8 mouse cellular contexts compared by ENCODE assay signal in the genomic region with DNA sequence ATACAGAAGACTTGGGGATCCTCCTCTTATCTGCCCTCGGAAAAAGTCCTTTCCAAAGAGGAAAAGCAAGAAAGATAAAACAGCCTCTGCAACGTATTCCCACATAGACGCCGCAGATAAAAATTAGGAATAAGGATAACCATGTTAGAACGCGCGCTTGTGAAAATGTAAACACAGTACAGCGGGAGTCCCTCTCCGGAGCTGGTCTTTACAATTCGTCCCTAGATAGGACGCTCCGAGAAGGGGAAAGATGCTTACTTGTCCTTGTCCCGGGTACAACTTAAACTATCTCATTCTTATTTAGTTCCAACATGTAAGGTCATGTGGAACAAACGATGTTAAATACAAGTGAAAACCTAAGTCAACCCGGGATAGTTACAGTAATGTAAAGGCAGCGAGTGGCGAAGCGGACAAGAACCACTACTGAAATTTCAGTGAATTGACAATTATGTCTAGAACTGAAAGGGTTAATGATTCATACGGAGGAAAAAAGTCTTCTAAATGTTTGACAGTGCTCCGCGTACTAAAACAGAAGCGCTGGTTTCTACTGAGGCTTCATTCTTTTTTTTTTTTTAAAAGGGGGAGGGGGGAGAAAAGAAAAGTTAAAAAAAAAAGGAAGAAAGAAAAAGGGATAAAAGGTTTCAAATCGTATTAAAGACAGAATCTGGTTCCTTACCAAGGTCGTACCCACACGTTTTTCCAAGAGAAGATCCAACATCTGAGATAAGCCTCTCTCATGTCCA.
A peak's percentile ranks its signal among the peaks of the same experiment; 100 is the strongest.
DNase-seq lines count a peak whose midpoint lies in the region; ATAC-seq and TF ChIP-seq lines count a peak whose summit lies in the region.

No protein-coding gene starts in this region.

- TF ChIP-seq POLR2A in liver, adult 2 months (IDR thresholded peaks at IDR 0.05; ENCODE audit: extremely low read depth, insufficient read depth, low read length) = no peak

- no peaks in the 10 kb centered on the region; the same call in 1 of the 2 replicates for H3K4me1 ChIP-seq in liver, adult 2 months (ENCODE audit: control insufficient read depth, insufficient read depth, low read length)
- H3K4me1 ChIP-seq in embryonic facial prominence, embryonic 11.5 days (ENCODE audit: control insufficient read depth, insufficient read depth, low read length) = no peaks in the 10 kb centered on the region
- no peaks in the 10 kb centered on the region for H3K4me1 ChIP-seq in hindbrain, postnatal 0 days (ENCODE audit: insufficient read depth, low read length)

- ATAC-seq in embryonic facial prominence, embryonic 11.5 days (replicated peaks; ENCODE audit: insufficient number of reproducible peaks, low FRiP score, low TSS enrichment, low read depth) = no peak
- no peak for ATAC-seq in hindbrain, postnatal 0 days

- H3K9me3 ChIP-seq in embryonic facial prominence, embryonic 11.5 days (replicated peaks; ENCODE audit: control insufficient read depth, low read length) = no peaks in the 10 kb centered on the region
- no peaks in the 10 kb centered on the region for H3K9me3 ChIP-seq in hindbrain, postnatal 0 days (ENCODE audit: low read length)

- peak overlapping the region; percentile 44 for H3K9ac ChIP-seq in liver, adult 2 months (ENCODE audit: low read depth, low read length)
- H3K9ac ChIP-seq in embryonic facial prominence, embryonic 11.5 days (replicated peaks; ENCODE audit: low read length) = peak overlapping the region; percentile 56
- peak overlapping the region; percentile 37 for H3K9ac ChIP-seq in hindbrain, postnatal 0 days (replicated peaks; ENCODE audit: low read length)

- no peaks in the 10 kb centered on the region for H3K36me3 ChIP-seq in liver, adult 2 months (ENCODE audit: control insufficient read depth, insufficient read depth, low read length)
- H3K36me3 ChIP-seq in embryonic facial prominence, embryonic 11.5 days (replicated peaks; ENCODE audit: control insufficient read depth, insufficient read depth, low read depth, low read length) = no peaks in the 10 kb centered on the region
- no peaks in the 10 kb centered on the region for H3K36me3 ChIP-seq in hindbrain, postnatal 0 days (ENCODE audit: insufficient read depth, low read length)

- no peak for DNase-seq in liver, adult 2 months (ENCODE audit: extremely low read depth, low read depth, low spot score)
- no peak for DNase-seq in liver
- DNase-seq in embryonic facial prominence, embryonic 11.5 days (ENCODE audit: low spot score) = no peak
- no peak for DNase-seq in hindbrain, postnatal 0 days (ENCODE audit: low spot score)
- DNase-seq in naive thymus-derived CD4-positive, alpha-beta T cell, adult 2 months (ENCODE audit: low read depth) = peak; percentile 49
- no peak for DNase-seq in gastrocnemius, postnatal 25 days
- no peak for DNase-seq in MN1 (ENCODE audit: low spot score)
- DNase-seq in thymus, postnatal 14 days = no peak

- H3K27ac ChIP-seq in liver, adult 2 months (replicated peaks; ENCODE audit: insufficient read depth, low read depth, low read length) = no peak overlapping the region
- no peak overlapping the region for H3K27ac ChIP-seq in embryonic facial prominence, embryonic 11.5 days (replicated peaks; ENCODE audit: low read depth, low read length)
- H3K27ac ChIP-seq in hindbrain, postnatal 0 days = no peak overlapping the region

- no peaks in the 10 kb centered on the region for H3K79me2 ChIP-seq in liver, adult 2 months (ENCODE audit: control insufficient read depth, insufficient read depth, low read length)

- 1% methylated on average over 25 of the region's 25 CpGs for WGBS in liver, adult 2 months
- under 1% methylated on average over 25 of the region's 25 CpGs for WGBS in embryonic facial prominence, embryonic 11.5 days
- 1% methylated on average over 25 of the region's 25 CpGs for whole genome bisulfite sequencing in hindbrain, postnatal 0 days

- peak overlapping the region; percentile 95 for H3K4me2 ChIP-seq in embryonic facial prominence, embryonic 11.5 days (ENCODE audit: low read depth, low read length)
- peak overlapping the region; percentile 98 for H3K4me2 ChIP-seq in hindbrain, postnatal 0 days (ENCODE audit: low read depth, low read length)

- H3K4me3 ChIP-seq in liver, adult 2 months (ENCODE audit: insufficient read depth, low read depth, low read length) = peak overlapping the region; percentile 65
- peak overlapping the region; percentile 53 for H3K4me3 ChIP-seq in embryonic facial prominence, embryonic 11.5 days (ENCODE audit: low read depth, low read length)
- peak overlapping the region; percentile 63 for H3K4me3 ChIP-seq in hindbrain, postnatal 0 days (ENCODE audit: low read length)

- TF ChIP-seq CTCF in liver, adult 2 months (IDR thresholded peaks at IDR 0.05; ENCODE audit: low read depth, low read length) = no peak
- no peak for TF ChIP-seq CTCF in hindbrain, postnatal 0 days (IDR thresholded peaks at IDR 0.05; ENCODE audit: low read depth)

- no peaks in the 10 kb centered on the region; the same call in 1 of the 2 replicates for H3K27me3 ChIP-seq in liver, adult 2 months (ENCODE audit: control insufficient read depth, insufficient read depth, low read length)
- peaks cover 11% of the 10 kb centered on the region for H3K27me3 ChIP-seq in embryonic facial prominence, embryonic 11.5 days (ENCODE audit: control insufficient read depth, insufficient read depth, low read length)
- H3K27me3 ChIP-seq in hindbrain, postnatal 0 days (ENCODE audit: insufficient read depth, low read length) = 0 out of 2 replicates have a peak, but pooled peaks cover 10% of the 10 kb centered on the region
